Mouse (Mus musculus) cerebellum, adult 2 months (tissue): ENCODE results near the gene Zfp773.

Experiments
- CTCF ChIP-seq: fragments of 200-500 bp; IDR thresholded peaks from 2 replicates; pipeline ENCODE4 v1.5.1; 2011; ENCODE audit warnings: low read depth, mild to moderate bottlenecking, control low read depth, low read length, moderate library complexity, borderline replicate concordance; ENCODE audit not compliant: insufficient read depth
- POLR2A ChIP-seq: fragments of 200-500 bp; IDR thresholded peaks from 2 replicates; pipeline ENCODE4 v1.6.1; 2011; ENCODE audit warnings: low read length, control low read depth, borderline replicate concordance; ENCODE audit not compliant: insufficient read depth

DNA sequence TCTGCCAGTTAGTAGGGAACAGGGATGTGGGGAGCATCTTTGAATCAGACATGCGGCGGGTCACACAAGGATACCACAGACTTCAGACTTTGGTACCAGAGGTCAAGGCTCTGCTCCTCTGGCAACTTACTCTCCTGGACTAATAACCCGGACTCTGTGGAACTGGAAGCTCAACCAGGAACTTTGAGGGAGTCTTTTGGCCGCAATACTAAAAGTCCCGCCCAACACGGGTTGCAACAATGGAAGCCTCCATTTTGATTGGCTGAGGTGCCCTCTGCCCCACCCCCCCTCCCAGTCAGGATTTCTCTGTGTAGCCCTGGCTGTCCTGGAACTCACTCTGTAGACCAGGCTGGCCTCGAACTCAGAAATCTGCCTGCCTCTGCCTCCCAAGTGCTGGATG is 28.1 kb downstream of the Zfp773 start:
- TF ChIP-seq CTCF (no peak), POLR2A (no peak)
